Mouse (Mus musculus): ENCODE data around the gene 1700007K13Rik. TPM values are rescaled to one million over a fixed set of nuclear protein-coding genes. Genes with fewer than 3 reads are reported as not detected.

Gene 1700007K13Rik
- total and polyA plus RNA-seq, 3 experiments: not detected

- Histone ChIP-seq H3K27ac (ENCODE audit: control insufficient read depth, low read depth, low read length) (no peak overlapping the region), H3K4me3 (ENCODE audit: control insufficient read depth in 1 of 2, insufficient read depth in 1 of 2, low read depth in 2 of 2, low read length in 2 of 2) (no peak overlapping the region), H3K79me2 (ENCODE audit: control insufficient read depth, insufficient read depth, low read length, poor library complexity) (no peaks in the 10 kb centered on the region), H3K27me3 (ENCODE audit: control insufficient read depth in 1 of 2, insufficient read depth in 2 of 2, low read length in 2 of 2) (peaks cover 0 to 2% of the 10 kb centered on the region in 2 experiments; a peak in 1 of 4 replicates), H3K9me3 (replicated peaks; ENCODE audit: insufficient read depth, low read length) (no peaks in the 10 kb centered on the region), H3K36me3 (ENCODE audit: control insufficient read depth in 1 of 2, insufficient read depth in 2 of 2, low read length in 2 of 2) (no peaks in the 10 kb centered on the region), H3K4me1 (ENCODE audit: control insufficient read depth in 1 of 2, insufficient read depth in 2 of 2, low read length in 2 of 2) (no peaks in the 10 kb centered on the region), H3K9ac (ENCODE audit: control insufficient read depth, low read depth, low read length, poor library complexity, severe bottlenecking) (no peak overlapping the region)
- no peak for DNase-seq (ENCODE audit: low read depth, low spot score)
- no peak for TF ChIP-seq JUND (IDR thresholded peaks at IDR 0.05; ENCODE audit: low read depth, low read length)
- no peak for TF ChIP-seq ZC3H11A (IDR thresholded peaks at IDR 0.05; ENCODE audit: low read depth, low read length)
- no peak for TF ChIP-seq GABPA (IDR thresholded peaks at IDR 0.05; ENCODE audit: low read depth, low read length)
- no peak for TF ChIP-seq MXI1 (IDR thresholded peaks at IDR 0.05; ENCODE audit: low read depth, low read length)
- no peak for TF ChIP-seq UBTF (IDR thresholded peaks at IDR 0.05; ENCODE audit: borderline replicate concordance, insufficient read depth, low read depth, low read length)
- no peak for TF ChIP-seq USF2 (IDR thresholded peaks at IDR 0.05; ENCODE audit: borderline replicate concordance in 1 of 2, insufficient read depth in 1 of 2, low read depth in 1 of 2, low read length in 2 of 2)
- TF ChIP-seq POLR2AphosphoS5 (IDR thresholded peaks at IDR 0.05; ENCODE audit: borderline replicate concordance, low read depth, low read length): no peak
- no peak for TF ChIP-seq TAL1 (IDR thresholded peaks at IDR 0.05; ENCODE audit: low read length)
- TF ChIP-seq MYB (IDR thresholded peaks at IDR 0.05; ENCODE audit: low read depth, low read length): no peak
- no peak for TF ChIP-seq USF1 (IDR thresholded peaks at IDR 0.05; ENCODE audit: low read depth, low read length)
- TF ChIP-seq MYC (IDR thresholded peaks at IDR 0.05; ENCODE audit: low read depth, low read length): no peak
Measured at GRCm38 (mm10) chr2:28451663-28452062, 14.5 kb downstream of the 1700007K13Rik start.

- no peaks in the 10 kb centered on the region for H3K4me1 ChIP-seq (ENCODE audit: control insufficient read depth in 1 of 2, insufficient read depth in 2 of 2, low read length in 2 of 2)
- H3K79me2 ChIP-seq (ENCODE audit: control insufficient read depth, insufficient read depth, low read length, poor library complexity): no peaks in the 10 kb centered on the region
- DNase-seq (ENCODE audit: low read depth, low spot score): no peak
- no peak overlapping the region for H3K9ac ChIP-seq (ENCODE audit: control insufficient read depth, low read depth, low read length, poor library complexity, severe bottlenecking)
- H3K9me3 ChIP-seq (replicated peaks; ENCODE audit: insufficient read depth, low read length): no peaks in the 10 kb centered on the region
- H3K36me3 ChIP-seq (ENCODE audit: control insufficient read depth in 1 of 2, insufficient read depth in 2 of 2, low read length in 2 of 2): no peaks in the 10 kb centered on the region
- TF ChIP-seq BHLHE40 (IDR thresholded peaks at IDR 0.05; ENCODE audit: borderline replicate concordance, low read depth, low read length) (no peak), HCFC1 (IDR thresholded peaks at IDR 0.05; ENCODE audit: low read depth, low read length) (no peak), POLR2AphosphoS5 (IDR thresholded peaks at IDR 0.05; ENCODE audit: borderline replicate concordance, low read depth, low read length) (no peak), SMC3 (IDR thresholded peaks at IDR 0.05; ENCODE audit: low read depth, low read length) (no peak)
- H3K27ac ChIP-seq (ENCODE audit: control insufficient read depth, low read depth, low read length): no peak overlapping the region
- H3K4me3 ChIP-seq (ENCODE audit: control insufficient read depth in 1 of 2, insufficient read depth in 1 of 2, low read depth in 2 of 2, low read length in 2 of 2): no peak overlapping the region
- peaks cover 0 to 1% of the 10 kb centered on the region in 2 experiments; a peak in 1 of 4 replicates for H3K27me3 ChIP-seq (ENCODE audit: control insufficient read depth in 1 of 2, insufficient read depth in 2 of 2, low read length in 2 of 2)
Measured at GRCm38 (mm10) chr2:28447315-28447670, 18.8 kb downstream of the 1700007K13Rik start.

Measured in MEL (cell line).